Mouse (Mus musculus) bone marrow macrophage, adult 2 months (primary cell): Measurements from ENCODE around the gene Omt2b.

Experiments used
- CTCF ChIP-seq: IDR thresholded peaks from 2 replicates; pipeline ENCODE4 v1.5.1; 2012; ENCODE audit warnings: low read depth, mild to moderate bottlenecking, low read length, moderate library complexity
- POLR2A ChIP-seq: IDR thresholded peaks from 2 replicates; pipeline ENCODE4 v1.6.1; 2012; ENCODE audit warnings: mild to moderate bottlenecking, low read depth, low read length, borderline replicate concordance

DNA sequence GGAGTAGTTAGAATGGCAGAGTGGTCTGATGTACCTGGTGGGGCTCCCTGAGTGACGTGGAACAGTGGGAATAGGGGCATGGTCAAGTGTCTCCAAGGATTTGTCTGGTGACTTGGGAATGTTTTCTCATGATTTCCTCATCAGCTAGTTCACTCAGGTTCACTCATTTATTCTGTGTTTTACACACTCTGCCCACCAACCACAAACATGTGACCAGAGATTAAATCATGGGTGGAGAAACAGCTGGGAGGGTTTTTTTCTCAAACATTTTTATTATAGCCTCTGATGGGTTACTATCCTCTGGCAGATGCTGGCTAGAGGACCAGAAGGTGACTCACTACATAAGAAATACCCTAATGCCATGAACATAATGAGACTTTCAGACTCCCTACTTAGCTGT is 29.2 kb upstream of the Omt2b start:
- TF ChIP-seq POLR2A (no peak), CTCF (no peak)
